Mouse (Mus musculus) kidney, postnatal 10 days (tissue): ENCODE results near the gene Gm13697.
A peak's percentile ranks its signal among the peaks of the same experiment; 100 is the strongest.
"Not testable (repeated sequence)": the region's sequence is repeated elsewhere in the genome, so short reads cannot be mapped to it uniquely, and the experiment has no call there.

ENCODE experiments used
- DNase-seq: peaks from one replicate; pipeline ENCODE4 v3.0.0; 2021; ENCODE audit warnings: mixed read lengths

Gene Gm13697

DNA sequence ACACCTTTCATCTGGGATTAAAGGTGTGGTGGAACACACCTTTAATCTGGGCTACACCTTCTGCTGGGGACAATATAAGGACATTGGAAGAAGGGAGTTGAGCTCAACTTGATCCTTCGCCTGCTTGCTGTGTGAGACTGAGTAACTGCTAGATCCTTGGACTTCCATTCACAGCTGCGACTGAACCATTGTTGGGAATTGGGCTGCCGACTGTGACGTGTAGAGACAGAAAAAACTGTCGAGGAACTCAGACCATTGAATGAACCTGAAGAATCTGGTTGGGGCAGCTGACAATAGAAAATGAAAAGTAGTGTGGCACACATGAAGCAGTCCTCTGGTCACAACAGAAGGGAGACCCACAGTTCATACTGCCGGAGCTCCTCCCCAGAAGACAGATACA is at the start of gene Gm13697:
Gene Gm13697 (plus strand): TSS at position 301 of the 400 bp plus-strand sequence.
- DNase-seq, result not testable (repeated sequence)

DNA sequence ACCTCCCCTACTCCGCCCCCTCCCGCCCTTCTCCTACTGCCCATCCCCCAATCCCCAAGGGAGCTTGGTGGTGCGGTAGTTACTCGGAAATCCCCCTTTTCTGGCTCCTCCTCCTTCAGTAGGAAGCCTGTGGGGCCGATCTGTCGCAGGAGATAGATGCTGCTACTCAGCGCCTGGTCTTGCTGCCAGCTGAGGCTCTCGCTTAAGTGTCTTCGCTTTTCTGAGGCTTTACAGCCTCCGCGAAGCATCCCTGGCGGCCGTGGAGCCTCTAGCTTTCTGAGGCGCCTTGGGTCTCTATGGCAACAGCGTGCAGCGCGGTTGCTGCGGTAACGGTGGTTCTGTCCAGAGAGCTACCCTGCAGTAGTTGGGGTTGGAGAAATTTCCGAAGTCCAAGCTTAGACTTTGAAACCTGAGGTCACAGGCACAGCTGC is 43.6 kb upstream of the Gm13697 start, which contains the start of gene Zswim2:
Gene Zswim2 (minus strand): TSS at position 298 of the 431 bp plus-strand sequence.
- peak; percentile 62 for DNase-seq

DNA sequence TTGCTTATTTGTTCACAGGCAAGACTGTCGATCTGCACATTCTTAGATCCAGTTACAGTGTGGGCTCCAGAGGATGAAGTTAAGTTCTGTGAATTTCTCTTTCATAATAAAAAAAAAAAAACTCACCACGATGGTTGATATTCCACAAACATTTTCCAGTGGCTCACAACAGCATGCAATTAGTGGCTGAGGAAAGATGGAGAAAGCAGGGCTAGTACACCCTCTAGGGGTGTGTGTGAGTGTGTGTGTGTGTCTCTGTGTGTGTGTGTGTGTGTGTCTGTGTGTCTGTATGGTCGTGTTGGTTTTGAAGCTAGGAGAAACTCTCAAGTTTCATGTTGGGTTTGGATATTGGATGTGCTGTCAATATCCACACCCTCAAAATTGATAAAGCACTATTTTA is 43.2 kb upstream of the Gm13697 start:
- DNase-seq, result no peak

DNA sequence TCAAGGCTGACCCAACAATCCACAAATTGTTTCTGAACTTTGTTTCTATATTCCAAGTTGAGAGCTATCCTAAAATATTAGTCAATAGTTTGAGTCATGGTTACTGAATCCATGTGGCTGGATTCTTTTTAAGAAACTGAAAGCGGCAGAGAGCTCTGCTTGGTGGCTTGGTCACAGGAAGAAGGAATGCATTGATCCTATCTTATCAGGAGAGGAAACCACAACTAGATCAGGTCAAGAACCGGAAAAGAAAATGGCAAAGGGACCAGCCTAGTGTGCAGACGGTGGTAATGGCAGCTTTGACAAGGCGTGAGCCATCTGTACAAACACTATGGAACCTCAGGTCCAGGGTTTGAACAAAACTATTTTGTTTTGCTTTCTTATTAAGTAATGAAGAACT is 42.8 kb upstream of the Gm13697 start:
- DNase-seq, result no peak

DNA sequence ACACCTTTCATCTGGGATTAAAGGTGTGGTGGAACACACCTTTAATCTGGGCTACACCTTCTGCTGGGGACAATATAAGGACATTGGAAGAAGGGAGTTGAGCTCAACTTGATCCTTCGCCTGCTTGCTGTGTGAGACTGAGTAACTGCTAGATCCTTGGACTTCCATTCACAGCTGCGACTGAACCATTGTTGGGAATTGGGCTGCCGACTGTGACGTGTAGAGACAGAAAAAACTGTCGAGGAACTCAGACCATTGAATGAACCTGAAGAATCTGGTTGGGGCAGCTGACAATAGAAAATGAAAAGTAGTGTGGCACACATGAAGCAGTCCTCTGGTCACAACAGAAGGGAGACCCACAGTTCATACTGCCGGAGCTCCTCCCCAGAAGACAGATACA is 29.1 kb upstream of the Gm13697 start, which contains the start of gene Gm13698:
Gene Gm13698 (plus strand): TSS at position 301 of the 400 bp plus-strand sequence.
- not testable (repeated sequence) for DNase-seq

DNA sequence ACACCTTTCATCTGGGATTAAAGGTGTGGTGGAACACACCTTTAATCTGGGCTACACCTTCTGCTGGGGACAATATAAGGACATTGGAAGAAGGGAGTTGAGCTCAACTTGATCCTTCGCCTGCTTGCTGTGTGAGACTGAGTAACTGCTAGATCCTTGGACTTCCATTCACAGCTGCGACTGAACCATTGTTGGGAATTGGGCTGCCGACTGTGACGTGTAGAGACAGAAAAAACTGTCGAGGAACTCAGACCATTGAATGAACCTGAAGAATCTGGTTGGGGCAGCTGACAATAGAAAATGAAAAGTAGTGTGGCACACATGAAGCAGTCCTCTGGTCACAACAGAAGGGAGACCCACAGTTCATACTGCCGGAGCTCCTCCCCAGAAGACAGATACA is 23.3 kb upstream of the Gm13697 start, which contains the start of gene Gm13693:
Gene Gm13693 (plus strand): TSS at position 301 of the 400 bp plus-strand sequence.
- not testable (repeated sequence) for DNase-seq

DNA sequence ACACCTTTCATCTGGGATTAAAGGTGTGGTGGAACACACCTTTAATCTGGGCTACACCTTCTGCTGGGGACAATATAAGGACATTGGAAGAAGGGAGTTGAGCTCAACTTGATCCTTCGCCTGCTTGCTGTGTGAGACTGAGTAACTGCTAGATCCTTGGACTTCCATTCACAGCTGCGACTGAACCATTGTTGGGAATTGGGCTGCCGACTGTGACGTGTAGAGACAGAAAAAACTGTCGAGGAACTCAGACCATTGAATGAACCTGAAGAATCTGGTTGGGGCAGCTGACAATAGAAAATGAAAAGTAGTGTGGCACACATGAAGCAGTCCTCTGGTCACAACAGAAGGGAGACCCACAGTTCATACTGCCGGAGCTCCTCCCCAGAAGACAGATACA is 17.5 kb upstream of the Gm13697 start, which contains the start of gene Gm13695:
Gene Gm13695 (plus strand): TSS at position 301 of the 400 bp plus-strand sequence.
- not testable (repeated sequence) for DNase-seq

DNA sequence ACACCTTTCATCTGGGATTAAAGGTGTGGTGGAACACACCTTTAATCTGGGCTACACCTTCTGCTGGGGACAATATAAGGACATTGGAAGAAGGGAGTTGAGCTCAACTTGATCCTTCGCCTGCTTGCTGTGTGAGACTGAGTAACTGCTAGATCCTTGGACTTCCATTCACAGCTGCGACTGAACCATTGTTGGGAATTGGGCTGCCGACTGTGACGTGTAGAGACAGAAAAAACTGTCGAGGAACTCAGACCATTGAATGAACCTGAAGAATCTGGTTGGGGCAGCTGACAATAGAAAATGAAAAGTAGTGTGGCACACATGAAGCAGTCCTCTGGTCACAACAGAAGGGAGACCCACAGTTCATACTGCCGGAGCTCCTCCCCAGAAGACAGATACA is 11.7 kb upstream of the Gm13697 start, which contains the start of gene Gm13696:
Gene Gm13696 (plus strand): TSS at position 301 of the 400 bp plus-strand sequence.
- DNase-seq, result not testable (repeated sequence)

DNA sequence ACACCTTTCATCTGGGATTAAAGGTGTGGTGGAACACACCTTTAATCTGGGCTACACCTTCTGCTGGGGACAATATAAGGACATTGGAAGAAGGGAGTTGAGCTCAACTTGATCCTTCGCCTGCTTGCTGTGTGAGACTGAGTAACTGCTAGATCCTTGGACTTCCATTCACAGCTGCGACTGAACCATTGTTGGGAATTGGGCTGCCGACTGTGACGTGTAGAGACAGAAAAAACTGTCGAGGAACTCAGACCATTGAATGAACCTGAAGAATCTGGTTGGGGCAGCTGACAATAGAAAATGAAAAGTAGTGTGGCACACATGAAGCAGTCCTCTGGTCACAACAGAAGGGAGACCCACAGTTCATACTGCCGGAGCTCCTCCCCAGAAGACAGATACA is 5.9 kb upstream of the Gm13697 start, which contains the start of gene Gm13694:
Gene Gm13694 (plus strand): TSS at position 301 of the 400 bp plus-strand sequence.
- not testable (repeated sequence) for DNase-seq

DNA sequence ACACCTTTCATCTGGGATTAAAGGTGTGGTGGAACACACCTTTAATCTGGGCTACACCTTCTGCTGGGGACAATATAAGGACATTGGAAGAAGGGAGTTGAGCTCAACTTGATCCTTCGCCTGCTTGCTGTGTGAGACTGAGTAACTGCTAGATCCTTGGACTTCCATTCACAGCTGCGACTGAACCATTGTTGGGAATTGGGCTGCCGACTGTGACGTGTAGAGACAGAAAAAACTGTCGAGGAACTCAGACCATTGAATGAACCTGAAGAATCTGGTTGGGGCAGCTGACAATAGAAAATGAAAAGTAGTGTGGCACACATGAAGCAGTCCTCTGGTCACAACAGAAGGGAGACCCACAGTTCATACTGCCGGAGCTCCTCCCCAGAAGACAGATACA is 5.7 kb downstream of the Gm13697 start, which contains the start of gene Gm13691:
Gene Gm13691 (plus strand): TSS at position 301 of the 400 bp plus-strand sequence.
- DNase-seq, result not testable (repeated sequence)

DNA sequence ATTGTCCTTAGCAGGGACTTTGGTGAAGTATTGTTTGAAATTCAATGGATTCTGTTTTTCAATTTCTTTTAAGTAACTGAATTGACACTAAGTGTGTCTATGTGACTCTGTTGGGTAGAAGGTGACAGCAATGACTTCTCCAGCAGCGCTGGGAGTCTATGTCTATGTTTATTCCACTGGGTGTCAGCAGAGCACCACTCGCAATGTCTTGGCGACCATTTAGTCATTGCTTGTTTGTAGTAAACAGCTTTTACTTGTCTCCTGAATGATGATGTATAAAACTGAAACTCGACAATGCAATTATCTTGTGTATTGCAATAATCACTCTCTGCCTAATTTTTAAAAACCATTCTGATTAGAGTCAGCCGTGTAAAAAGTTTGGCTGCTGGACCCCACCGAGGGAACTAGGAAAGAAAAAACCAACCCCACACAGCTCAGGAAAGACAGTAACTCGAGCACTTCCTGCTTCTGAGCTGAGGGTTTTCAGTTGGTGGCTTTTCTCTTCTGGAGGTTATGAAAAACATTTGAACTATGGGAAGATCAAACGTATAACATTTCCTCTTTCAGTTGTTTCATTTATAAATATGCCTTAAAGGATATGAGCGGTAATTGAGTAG is 9.2 kb downstream of the Gm13697 start:
- peak; percentile 41 for DNase-seq

DNA sequence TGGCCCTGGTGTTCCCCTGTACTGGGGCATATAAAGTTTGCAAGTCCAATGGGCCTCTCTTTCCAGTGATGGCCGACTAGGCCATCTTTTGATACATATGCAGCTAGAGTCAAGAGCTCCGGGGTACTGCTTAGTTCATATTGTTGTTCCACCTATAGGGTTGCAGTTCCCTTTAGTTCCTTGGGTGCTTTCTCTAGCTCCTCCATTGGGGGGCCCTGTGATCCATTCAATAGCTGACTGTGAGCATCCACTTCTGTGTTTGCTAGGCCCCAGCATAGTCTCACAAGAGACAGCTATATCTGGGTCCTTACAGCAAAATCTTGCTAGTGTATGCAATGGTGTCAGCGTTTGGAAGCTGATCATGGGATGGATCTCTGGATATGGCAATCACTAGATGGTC is 10.0 kb downstream of the Gm13697 start:
- DNase-seq, result not testable (repeated sequence)

DNA sequence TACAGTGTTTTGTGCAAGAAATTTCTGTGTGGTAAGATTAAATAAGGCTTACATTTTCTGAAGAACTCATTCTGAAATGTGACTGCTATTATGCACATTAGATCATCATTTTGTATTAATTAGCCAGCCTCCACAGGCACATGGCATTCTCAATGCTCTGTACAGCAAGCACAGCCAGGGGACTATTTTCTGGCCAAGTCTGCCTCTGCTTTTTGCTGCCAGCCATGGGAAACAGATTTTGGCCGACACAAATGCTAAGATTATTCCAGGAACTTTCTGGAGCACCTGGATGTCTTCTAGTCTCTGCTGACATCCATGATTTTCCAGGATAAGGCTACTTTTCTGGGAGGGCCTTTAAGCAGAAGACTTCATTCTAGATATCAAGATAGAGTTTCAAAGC is 24.4 kb downstream of the Gm13697 start:
- no peak for DNase-seq

DNA sequence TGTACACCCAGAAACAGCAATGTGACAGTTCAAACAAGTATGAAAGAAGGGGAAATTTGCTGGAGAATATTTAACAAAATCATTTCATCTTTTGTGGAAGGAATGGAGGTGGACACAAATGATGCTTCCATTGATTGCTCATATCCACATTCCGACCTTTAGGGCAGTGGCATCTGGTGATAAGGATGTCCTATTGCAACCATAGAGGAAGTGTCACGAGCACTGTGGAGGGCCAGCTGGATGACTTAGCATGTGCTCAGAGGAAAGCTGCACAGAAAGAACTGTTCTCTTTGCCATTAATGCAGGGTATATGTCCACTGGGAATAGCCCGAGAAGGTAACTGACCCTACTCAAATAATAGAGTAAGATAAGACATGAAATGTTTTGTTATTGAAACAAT is 25.3 kb downstream of the Gm13697 start:
- DNase-seq, result no peak

DNA sequence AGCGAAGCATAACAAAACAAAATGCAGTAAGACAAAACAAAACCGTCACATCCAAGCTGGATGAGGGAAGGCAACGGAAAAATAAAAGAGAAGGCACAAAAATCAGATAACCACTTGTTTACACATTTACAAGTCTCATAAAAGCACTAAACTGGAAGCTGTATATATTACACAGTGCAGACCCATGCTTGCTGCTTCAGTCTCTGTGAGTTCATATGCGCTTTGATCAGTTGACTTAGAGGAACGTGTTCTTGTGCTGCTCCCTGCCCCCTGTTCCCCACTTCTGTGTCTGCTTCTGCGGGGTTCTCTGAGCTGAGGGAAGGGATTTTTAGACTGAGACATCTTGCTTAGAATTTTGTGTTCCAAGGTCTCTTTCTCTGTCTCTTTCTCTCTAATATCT is 30.0 kb downstream of the Gm13697 start:
- DNase-seq, result no peak

DNA sequence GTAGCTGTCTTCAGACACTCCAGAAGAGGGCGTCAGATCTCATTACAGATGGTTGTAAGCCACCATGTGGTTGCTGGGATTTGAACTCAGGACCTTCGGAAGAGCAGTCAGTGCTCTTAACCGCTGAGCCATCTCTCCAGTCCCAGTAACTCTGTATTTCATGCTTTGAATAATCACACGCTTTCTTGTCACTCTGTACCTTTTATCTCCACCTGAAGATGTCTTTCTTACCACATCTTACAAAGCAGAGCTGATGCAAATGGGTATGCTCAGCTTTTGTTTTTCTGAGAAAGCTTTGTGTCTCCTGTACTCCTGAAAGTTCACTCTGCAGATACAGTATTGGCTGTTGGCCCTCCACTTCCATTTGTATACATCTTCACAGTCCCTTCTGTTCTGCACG is 31.7 kb downstream of the Gm13697 start:
- not testable (repeated sequence) for DNase-seq

DNA sequence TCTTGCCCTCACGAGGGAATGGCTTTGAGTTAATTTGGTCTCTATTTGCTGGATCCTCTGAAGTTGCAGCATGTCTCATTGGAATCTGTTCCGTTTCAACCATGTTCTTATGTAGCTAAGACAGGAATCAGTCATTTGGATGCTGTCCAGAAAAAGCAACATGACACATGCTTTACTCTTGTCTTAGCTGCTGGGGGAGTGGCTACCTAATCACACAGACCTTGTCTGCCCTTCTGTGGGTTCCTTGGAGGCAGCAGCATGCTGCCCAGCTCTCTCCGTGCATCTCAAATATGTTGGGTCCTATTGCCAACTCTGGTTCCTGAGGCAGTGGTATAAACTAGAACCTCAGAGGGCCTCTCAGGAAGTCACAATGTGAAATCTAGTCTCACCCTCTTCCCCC is 33.8 kb downstream of the Gm13697 start:
- no peak for DNase-seq

DNA sequence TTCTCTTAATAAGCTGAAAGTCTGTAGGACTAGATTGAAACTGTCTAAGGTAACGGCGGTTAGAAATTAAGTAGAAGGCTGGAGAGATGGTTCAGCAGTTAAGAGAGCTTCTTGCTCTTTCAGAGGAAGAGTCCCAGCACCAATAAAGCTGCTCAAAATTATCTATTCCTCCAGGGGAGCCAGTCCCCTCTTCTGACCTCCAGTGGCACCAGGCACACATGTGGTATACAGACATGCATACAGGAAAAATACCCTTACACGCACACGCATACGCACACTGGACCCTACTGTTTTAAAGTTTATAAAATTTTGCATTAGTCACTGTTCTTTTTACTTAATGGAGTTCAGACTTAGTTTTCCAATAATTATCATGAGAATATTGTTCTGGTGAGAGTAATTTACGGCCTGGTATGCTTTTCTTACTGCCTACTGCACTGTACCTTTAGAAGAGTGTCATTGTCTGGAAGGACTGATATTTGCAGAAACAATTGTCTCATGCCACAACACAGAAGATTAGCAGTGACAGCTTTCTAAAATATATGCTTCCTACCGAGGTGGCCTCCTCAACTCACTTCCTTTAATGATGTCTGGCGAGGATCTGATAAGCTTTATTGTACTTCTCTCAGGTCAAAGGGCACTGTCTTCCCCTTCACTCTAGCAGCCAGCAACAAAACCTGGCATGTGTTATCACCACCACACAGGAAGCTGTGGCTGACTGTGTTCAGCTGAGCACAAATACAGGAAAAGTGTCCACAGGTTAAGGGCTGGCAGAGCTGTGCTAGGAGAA is 35.2 kb downstream of the Gm13697 start:
- DNase-seq, result peak; percentile 36

DNA sequence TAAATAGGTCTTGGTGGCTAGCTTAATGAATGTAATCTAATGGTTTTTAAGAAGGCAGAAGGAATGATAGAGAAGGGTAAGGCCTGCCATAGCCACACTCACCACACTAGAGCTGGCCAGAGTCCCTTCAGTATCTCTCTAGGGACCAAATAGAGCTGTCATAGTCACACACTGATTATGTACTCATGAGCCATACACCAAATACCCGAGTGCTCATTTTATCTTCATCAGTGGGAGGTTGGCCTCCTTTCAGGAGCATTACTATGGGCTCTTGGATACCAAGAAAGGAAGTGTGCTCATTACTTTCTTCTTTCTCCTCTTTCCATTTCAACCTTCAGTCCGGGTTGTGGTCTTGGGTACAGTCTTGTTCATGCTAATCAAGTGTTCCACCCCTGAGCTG is 37.4 kb downstream of the Gm13697 start:
- no peak for DNase-seq

DNA sequence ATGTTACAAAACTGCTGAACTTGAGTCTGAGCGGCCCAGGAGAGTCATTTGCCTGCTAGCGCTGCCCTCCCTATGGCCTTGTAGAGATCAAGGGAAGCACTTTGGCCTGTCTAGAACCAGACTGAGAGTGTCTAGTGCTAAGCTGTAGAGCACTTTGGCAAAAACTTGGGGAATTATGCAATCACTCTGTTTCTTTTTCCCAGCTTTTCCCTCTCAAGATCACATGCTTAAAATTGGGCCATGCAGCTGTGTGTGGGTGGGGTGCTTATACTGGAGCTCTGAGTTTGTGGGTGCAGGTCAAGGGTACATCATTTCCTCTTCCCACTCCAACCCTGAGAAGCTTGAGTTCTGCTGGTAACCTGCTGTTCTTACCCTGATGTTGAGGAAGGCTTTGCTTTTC is 38.4 kb downstream of the Gm13697 start:
- no peak for DNase-seq

DNA sequence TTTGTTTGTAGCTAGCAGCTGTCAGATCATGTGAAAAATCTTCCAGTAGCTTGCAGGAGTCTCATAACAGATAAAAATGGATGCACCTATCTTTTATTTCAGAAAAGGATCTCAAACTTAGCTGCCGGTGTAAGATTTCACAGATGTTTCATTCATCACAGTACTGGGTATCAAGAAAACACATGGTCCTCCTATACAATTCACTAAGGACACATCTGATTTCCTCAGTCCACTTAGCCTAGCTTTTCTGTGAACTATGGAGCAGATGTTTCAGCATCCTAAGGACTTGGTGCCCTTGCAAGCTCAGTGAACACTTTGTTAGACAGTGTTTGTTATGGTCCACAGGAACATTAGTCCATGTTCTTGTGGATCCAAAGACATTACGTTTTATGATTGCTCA is 38.8 kb downstream of the Gm13697 start:
- no peak for DNase-seq

DNA sequence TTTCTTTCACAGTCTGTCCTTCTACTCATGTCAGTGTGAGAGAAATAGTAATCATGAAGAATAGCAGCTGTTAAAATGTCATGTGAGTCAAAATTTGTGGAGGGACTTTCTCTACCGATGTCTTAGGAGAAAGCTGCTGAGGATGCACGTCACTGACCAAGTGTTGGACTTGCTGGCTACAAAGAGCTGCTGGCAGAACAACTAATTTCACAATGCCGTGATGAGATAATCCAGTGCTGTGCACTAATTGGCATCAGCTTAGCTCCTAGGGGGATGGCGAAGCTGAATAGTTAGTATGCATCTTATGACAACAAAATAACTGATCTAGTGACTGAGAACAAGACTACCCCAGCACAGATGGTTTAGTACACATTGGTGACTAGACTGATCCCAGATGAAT is 40.7 kb downstream of the Gm13697 start:
- DNase-seq, result no peak

DNA sequence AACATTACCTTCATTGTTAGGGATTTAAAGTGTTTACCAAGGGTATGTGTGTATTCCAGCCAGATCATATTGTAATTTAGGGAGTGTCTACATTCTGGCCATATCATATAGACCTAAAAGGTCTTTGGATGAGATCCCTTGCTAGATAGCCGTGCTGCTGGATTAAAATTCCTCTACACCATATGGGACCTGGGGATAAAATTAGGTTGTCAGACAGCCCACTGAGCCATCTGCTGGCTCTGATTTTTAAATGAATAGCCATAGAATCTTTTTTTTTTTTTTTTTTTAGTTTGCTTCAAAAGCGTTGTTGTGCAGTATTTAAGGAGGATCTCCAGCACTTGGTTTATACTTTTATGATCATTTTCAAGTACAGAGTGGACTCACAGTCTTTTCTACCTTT is 48.0 kb downstream of the Gm13697 start:
- no peak for DNase-seq

DNA sequence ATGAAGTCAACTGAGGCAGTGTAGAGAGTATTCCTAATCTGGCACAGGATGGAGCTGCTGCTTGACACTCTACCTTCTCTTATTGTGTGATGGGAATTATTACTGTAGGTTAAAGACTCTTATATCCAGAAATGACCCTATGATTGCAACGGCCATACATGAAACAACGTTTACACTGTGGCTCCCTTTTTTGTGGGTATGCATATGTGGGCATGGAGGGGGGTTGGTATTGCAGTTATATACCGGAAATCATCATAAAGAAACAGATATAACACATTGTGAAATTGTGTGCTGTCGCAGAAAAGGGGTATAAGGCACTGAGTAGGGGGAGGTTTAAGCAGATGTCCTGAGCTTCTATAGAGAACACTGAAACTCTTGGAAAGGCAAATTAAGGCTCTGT is 51.5 kb downstream of the Gm13697 start:
- DNase-seq, result no peak
